Mouse (Mus musculus) NIH3T3 (cell line): ENCODE measurements around the gene Kdm4b.

ENCODE experiments used
- DNase-seq: peaks from one replicate; pipeline ENCODE4 v3.0.0-alpha.2; 2012; ENCODE audit warnings: low read depth

Gene Kdm4b

DNA sequence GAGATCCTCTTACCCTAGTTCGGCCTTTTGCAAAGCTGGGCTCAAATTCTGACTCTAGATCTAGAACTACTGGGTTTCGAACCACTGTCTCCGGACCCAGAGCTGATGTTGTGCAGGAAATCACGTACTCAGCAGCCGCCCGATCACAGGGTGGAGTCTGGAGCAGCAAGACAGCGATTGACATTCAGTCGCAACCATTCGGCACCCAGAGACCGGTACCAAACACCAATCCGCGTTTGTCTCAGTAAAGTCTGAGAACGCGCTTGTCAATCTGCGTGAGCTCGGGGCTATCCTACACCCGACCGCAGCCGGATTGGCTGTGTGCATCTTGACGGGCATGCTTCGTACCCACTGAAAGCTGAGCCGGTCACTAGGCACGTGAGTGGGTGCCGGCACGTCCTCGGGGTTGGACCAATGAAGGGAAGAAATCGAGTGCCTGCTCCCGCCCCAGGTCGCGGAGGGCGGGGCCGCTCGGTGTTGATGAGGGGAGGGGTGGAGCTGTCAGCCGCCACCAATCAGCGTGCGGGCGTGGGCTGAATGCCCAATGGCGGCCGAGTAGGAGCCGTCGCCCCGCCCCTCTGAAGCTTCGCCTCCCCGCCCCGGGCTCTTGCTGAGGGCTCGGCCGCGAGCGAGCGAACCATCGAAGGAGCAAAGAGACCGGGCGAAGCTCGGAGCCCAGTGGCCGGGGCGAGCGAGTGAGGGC, at the start of gene Kdm4b:
Kdm4b (plus strand) TSS at position 613 of the 703 bp plus-strand sequence.
- DNase-seq, result peak; percentile 100

- peak; percentile 100 for DNase-seq
Observed at GRCm38 (mm10) chr17:56276643-56277566, 49.0 kb upstream of the Kdm4b start, which contains the start of gene Ticam1. Ticam1 (minus strand) TSS chr17:56276786.

- peak; percentile 73 for DNase-seq
Observed at GRCm38 (mm10) chr17:56277567-56277893, 48.3 kb upstream of the Kdm4b start.

GRCm38 (mm10) chr17:56278340-56278739, 47.5 kb upstream of the Kdm4b start:
- no peak for DNase-seq

DNA sequence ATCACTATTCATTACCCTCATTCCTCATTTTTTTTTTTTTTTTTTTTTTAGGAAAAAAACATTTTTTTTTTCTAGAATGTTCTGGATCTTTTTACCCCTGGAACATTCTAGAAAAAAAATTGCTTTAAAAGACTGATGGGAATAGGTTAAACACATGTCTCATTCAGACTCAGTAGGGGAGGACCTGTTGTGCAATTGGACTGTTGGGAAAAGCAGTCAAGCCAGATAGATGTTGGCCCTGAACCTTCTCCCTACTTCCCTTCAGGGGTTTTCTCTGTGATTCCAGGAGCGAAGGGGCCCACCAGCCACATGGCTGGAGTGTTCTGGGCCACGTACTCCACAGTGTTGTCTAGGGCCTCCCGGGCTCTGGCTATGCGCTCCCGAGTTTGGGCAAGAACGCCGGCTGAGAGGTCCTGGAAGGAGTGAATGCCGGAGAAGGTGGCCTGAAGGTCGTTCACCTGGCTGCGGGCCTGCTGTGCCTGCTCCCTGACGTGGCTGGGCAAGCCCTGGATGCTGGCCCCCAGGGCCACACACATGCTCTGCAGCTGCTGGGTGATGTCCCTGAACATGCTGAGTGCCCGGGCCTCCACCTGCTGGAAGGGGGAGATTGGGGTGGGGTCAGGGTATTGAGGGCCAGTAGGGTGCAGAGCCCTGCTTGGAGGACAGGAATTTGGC, 46.2 kb upstream of the Kdm4b start:
- peak; percentile 51 for DNase-seq

DNA sequence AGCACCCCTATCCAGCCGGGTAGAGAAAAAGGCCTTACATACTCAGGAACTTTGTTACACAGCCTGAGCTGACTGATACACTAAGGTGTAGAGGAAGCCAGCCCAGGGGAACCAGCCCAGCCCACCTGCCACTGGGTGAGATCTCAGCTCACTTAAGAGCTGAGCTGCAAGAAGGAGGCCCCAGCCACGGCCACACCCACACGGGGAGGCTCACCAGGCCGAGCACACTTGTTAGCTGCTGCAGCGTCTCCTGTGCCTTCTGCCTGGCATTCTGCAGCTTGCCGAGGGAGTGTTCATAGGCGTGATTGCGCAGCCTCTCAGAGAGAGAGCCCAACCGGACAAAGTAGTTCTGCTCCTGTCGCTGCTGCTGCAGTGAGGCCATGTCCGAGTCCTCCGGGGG, 44.7 kb upstream of the Kdm4b start:
- DNase-seq, result no peak

- no peak for DNase-seq
Observed at GRCm38 (mm10) chr17:56282802-56283201, 43.1 kb upstream of the Kdm4b start.

GRCm38 (mm10) chr17:56283316-56283715, 42.5 kb upstream of the Kdm4b start:
- no peak for DNase-seq

- no peak for DNase-seq
Observed at GRCm38 (mm10) chr17:56285995-56286394, 39.9 kb upstream of the Kdm4b start.

DNA sequence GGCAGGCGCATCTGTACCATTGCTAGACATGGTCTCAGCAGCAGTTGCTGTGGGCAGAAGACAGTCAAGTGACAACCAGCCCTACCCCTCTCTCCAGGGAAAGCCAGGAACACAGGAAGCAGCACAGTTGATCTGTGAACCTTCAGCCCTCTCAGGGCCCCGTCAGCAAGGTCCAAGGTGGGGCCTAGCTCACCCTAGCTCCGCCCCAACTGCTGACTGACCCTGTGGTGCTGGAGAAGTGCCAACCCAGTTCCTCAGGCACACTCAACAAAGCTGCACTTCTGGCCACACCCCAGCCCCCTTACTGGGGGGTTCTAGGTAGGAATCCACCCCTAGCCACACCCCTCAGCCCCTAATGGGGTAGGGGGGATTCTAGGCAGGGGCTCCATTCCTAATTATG, 38.0 kb upstream of the Kdm4b start:
- peak; percentile 50 for DNase-seq

DNA sequence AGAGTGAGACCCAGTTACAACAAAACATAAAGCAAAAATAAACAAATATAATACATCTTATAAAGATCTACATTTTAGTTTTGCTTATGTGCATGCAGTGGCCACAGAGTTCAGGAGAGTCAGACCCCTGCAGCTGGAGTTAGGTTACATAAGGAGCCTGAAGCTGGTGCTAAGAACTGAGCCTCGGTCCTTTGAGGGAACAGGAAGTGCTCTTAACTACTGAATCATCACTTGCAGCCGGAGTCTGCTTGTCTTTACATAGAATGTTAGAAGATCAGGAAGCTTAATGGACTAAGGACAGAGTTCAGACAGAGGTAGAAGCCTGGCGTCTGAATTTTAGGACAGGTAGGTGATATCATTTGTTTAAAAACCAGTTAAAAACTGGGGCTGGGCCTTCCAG, 37.0 kb upstream of the Kdm4b start:
- no peak for DNase-seq

DNA sequence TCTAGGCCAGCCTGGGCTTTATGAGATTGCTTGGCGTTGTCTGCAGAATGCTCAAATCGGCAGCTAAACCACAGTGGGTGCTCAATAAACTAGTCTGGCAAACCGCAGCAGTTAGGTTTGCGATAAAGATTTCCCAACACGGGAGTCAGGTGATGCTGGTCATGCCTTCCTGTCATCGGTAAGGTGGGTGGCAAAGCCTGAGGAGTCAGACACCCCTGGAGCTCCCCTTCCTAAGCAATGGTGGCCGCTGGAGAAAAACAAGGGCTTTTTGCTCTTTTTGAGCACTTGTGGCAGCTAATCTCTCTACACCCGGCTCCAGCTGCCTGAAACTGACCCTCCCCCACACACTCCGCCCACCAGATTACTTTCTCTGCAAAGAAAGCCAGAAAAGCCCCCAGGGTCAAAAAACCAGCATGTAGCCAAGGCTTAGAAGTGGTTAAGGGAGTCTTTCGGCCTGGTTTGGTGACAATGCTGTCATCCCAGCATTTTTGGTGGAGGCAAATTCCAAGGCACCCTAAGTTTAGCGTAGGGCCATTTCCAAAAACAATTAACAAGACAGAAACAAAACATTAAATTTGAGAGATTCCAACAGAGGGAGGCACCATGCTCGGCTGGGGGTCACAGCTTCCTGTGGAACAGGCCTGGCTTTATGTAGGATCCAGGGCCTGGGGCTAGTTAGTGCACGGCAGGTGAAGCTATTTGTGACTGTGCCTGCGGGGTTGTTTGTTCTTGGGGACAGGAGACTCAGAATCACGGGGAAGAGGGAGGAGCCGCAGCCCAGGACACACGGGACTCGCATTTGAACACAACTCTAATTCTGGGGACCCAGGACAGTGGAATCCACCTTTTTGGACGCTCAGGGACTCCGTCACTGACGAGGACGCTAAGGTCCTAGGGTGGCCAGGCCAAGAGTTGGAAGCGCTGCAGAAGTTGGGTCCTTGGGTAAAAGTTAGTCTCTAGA, 36.2 kb upstream of the Kdm4b start:
- DNase-seq, result peak; percentile 70

DNA sequence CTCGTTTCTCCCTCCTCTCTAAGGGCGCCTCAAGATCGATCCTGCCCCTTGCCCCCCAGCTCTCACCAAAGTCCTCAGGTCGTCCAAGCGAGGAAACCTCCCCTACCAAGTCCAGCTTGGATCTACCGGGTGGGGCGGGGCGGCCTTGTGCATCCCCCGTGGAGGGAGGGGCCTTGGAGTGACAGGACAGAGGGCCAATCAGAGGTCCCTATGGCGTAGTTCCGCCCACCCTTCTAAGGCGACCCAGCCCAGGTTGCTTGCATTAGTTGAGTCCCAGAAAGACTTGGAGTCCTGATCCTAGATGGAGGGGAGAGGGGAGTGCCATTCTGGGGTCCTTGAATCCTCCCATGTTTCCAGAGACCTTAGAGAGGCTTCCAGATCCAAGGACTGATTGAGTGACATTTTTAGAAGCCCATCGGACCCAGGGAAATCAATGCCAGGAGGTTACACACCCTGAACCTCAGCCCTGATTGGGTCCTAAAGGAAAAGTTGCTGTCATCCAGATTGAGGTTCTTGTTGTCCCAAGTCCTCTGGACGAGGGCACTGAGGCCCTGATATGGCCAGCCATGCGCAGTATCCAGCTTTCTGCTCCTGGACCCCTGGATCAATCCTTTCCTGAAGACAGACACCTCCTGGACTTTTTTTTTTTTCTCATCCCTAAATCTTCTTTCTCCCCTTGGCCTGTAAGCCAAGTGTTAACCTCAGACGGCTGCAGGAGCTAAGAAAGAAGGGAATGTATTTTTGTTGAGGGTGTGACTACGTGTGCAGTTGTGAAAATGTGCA, 35.3 kb upstream of the Kdm4b start:
- peak; percentile 99 for DNase-seq

DNA sequence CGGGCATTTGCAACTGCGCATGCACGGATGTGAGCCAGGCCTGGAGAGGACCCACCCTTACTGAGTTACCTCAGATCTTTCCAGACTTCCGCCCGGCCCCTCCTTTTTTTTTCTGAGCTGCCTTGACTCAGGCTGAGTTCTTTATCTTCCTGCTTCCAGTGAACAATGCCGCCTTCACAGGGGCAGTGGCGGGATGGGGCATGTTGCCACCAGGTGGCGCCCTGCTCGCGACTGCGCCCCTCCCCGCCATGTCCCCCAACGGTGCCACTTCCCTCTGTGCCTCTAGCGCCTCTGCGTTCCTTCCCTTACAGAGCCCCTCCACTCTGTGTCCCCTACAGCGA, 34.7 kb upstream of the Kdm4b start:
- peak; percentile 97 for DNase-seq

DNA sequence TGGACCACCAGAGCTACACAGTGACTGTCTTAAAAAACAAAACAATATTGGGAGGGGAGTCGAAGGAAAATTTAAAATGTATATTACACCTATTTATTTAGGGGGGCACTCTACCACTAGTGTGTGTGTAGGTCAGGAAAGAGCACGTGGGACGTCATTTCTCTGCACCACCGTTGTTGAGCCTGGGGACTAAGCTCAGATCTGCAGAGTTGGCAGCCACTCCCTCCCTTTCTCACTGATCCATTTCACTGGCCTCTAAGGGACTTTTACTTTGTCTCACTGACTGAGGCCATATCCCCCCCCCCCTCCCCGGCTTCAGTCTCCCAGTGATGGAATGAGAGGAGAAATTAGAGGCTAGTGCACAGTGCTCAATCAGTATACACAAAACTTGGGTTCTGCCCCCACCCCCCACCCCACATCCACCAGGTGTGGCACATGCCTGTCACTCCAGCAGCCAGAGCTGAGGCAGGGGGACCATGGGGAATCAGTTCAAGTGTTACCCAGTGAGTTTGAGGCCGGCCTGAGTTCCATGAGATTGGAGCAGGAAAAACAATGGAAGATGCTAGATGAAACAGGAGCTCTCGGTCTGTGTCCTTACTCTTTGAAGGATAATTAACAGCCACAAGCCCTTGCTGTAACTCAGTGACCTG, 33.9 kb upstream of the Kdm4b start:
- no peak for DNase-seq

GRCm38 (mm10) chr17:56292531-56293222, 33.2 kb upstream of the Kdm4b start, which contains the start of gene Plin3:
Plin3 (minus strand) TSS chr17:56292873.
- no peak for DNase-seq

DNA sequence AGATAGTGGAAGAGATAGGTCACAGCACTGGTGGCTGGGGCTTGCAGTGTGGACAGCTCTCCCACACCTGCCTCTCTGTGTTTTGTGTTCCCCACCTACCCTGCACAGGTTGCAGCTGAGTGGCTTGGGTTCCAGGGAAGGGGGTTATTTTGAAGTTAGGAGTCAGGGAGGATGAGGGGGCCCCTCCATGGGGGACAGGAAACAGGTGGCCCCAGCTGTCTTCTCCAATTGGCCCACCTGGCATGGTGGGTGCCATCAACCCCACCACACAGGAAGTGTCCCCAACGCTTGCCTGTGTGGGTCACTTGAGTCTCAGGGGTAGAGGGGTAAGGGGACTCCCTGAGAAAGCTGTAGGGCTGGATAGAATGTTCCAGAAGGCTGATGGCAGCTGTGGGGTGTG, 32.6 kb upstream of the Kdm4b start:
- no peak for DNase-seq

DNA sequence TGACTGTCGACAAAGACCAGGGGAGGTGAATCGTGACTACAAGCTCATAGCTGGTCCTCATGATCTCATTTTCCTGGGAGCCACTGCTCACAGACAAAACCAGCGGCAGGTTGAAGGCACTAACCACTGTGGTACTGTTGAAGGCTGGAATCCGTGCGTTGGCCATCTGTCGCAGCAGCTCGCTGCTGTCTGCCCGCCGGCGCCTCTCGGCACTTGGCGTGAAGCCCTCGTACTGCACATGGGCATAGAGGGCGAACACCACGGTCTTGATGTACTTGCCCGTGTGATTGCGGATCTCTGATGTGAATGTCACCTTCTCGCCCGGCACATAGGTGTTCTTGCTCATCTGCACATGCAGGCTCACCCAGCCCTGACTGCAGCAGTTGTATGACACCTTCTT, 31.6 kb upstream of the Kdm4b start:
- no peak for DNase-seq

DNA sequence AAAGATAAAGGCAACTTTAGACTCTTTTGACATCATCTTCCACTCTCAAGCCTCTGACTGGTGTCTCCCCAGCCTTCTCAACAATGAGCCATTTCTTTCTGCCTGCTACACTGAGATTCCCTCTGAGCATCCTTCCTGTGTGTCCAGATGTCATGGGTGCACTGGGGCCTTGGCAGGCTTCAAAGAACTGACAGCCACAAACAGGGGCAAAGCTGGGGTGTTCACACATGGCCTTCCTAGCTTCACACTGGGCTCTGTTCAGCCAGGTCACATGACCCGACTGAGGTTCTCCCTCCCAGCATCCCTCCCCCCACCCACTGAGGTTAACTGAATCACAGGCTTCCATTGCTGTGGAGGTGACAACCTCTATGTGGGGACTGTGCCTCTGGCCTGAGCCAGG, 29.7 kb upstream of the Kdm4b start:
- DNase-seq, result no peak

DNA sequence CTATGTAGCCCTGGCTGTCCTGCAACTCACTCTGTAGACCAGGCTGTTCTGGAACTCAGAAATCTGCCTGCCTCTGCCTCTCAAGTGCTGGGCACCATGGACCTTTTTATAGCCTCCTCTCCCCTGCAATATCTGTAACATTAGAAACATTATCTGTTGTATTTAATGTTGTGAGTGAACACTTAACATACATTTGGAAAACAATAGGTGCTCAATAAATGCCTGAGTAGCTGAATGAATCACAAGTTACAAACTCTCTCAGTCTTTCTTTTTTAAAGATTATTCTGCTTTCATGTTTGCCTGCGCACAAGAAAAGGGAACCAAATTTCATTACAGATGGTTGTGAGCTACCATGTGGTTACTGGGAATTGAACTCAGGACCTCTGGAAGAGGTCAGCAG, 27.6 kb upstream of the Kdm4b start:
- no peak for DNase-seq
